Mouse (Mus musculus): ENCODE measurements at regions not wholly inside any gene's neighbourhood (a gene's known extent, or its start where the extent isn't known, plus 50 kb on each side); places are given as distances from the start of the nearest gene placed in this dataset.
A peak's percentile ranks its signal among the peaks of the same experiment; 100 is the strongest.

GRCm38 (mm10) chr2:114993882-114994281 lies 339.1 kb upstream of the Dph6 start:
- DNase-seq, result no peak

GRCm38 (mm10) chr2:114994691-114995347 lies 340.1 kb upstream of the Dph6 start:
- DNase-seq, result no peak

GRCm38 (mm10) chr2:115013916-115014315 lies 359.2 kb upstream of the Dph6 start:
- DNase-seq, result no peak

- no peak for DNase-seq
Measured at GRCm38 (mm10) chr2:115026777-115027176, 372.0 kb upstream of the Dph6 start.

GRCm38 (mm10) chr2:115031134-115031533 lies 376.4 kb upstream of the Dph6 start:
- no peak for DNase-seq

- DNase-seq, result peak; percentile 7
Measured at GRCm38 (mm10) chr2:115036205-115036604, 381.4 kb upstream of the Dph6 start.

- no peak for DNase-seq
Measured at GRCm38 (mm10) chr2:115042299-115042785, 387.6 kb upstream of the Dph6 start.

GRCm38 (mm10) chr2:115056327-115057070 lies 401.7 kb upstream of the Dph6 start:
- DNase-seq, result peak; percentile 3

GRCm38 (mm10) chr2:115057200-115057599 lies 402.4 kb upstream of the Dph6 start:
- DNase-seq, result no peak

- no peak for DNase-seq
Measured at GRCm38 (mm10) chr2:115067489-115068163, 412.9 kb upstream of the Dph6 start.

- DNase-seq, result no peak
Measured at GRCm38 (mm10) chr2:115069704-115070103, 414.9 kb upstream of the Dph6 start.

GRCm38 (mm10) chr2:115070123-115070522 lies 415.4 kb upstream of the Dph6 start:
- no peak for DNase-seq

- DNase-seq, result no peak
Measured at GRCm38 (mm10) chr2:115070666-115071065, 415.9 kb upstream of the Dph6 start.

GRCm38 (mm10) chr2:115081563-115082291 lies 427.0 kb upstream of the Dph6 start:
- peak; percentile 31 for DNase-seq

- DNase-seq, result no peak
Measured at GRCm38 (mm10) chr2:115082292-115082809, 427.6 kb upstream of the Dph6 start.

- no peak for DNase-seq
Measured at GRCm38 (mm10) chr2:115088421-115089120, 433.8 kb upstream of the Dph6 start.

- DNase-seq, result no peak
Measured at GRCm38 (mm10) chr2:115090430-115091175, 435.8 kb upstream of the Dph6 start.

GRCm38 (mm10) chr2:115095351-115095750 lies 440.6 kb upstream of the Dph6 start:
- DNase-seq, result no peak

GRCm38 (mm10) chr2:115101501-115101900 lies 446.7 kb upstream of the Dph6 start:
- DNase-seq, result no peak

GRCm38 (mm10) chr2:115119429-115120205 lies 461.9 kb upstream of the BC052040 start:
- peak; percentile 1 for DNase-seq

Measured in adrenal gland, postnatal 25 days (tissue).